Mouse (Mus musculus) ovary, postnatal 36 days (tissue): ENCODE results near the gene Dedd2.

Source experiments
- DNase-seq: peaks from one replicate; pipeline ENCODE4 v3.0.0; 2022; ENCODE audit warnings: low spot score, mixed read lengths

Dedd2 gene

GRCm38 (mm10) chr7:25218705-25219415 lies 1.6 kb downstream of the Dedd2 start:
- DNase-seq = peak; percentile 60

- DNase-seq = no peak
Measured at GRCm38 (mm10) chr7:25217653-25218395, 2.6 kb downstream of the Dedd2 start.

GRCm38 (mm10) chr7:25214172-25214571 lies 6.2 kb downstream of the Dedd2 start:
- DNase-seq = no peak

- DNase-seq = no peak
Measured at GRCm38 (mm10) chr7:25213099-25213498, 7.3 kb downstream of the Dedd2 start.

GRCm38 (mm10) chr7:25210482-25210881 lies 9.9 kb downstream of the Dedd2 start:
- no peak for DNase-seq

- no peak for DNase-seq
Measured at GRCm38 (mm10) chr7:25209161-25209622, 11.2 kb downstream of the Dedd2 start.

GRCm38 (mm10) chr7:25206094-25206830 lies 14.2 kb downstream of the Dedd2 start:
- DNase-seq = no peak

- DNase-seq = no peak
Measured at GRCm38 (mm10) chr7:25205355-25206093, 14.9 kb downstream of the Dedd2 start.

- no peak for DNase-seq
Measured at GRCm38 (mm10) chr7:25203624-25204023, 16.8 kb downstream of the Dedd2 start.

GRCm38 (mm10) chr7:25197384-25198018 lies 22.9 kb downstream of the Dedd2 start:
- DNase-seq = no peak

- DNase-seq = no peak
Measured at GRCm38 (mm10) chr7:25196107-25196506, 24.3 kb downstream of the Dedd2 start.

- DNase-seq = no peak
Measured at GRCm38 (mm10) chr7:25195148-25195547, 25.3 kb downstream of the Dedd2 start.

GRCm38 (mm10) chr7:25192110-25192509 lies 28.3 kb downstream of the Dedd2 start:
- no peak for DNase-seq

- no peak for DNase-seq
Measured at GRCm38 (mm10) chr7:25190806-25191205, 29.6 kb downstream of the Dedd2 start.

GRCm38 (mm10) chr7:25187662-25188650 lies 32.5 kb downstream of the Dedd2 start:
- DNase-seq = peak; percentile 81

- no peak for DNase-seq
Measured at GRCm38 (mm10) chr7:25184091-25184490, 36.3 kb downstream of the Dedd2 start.

GRCm38 (mm10) chr7:25181814-25182213 lies 38.6 kb downstream of the Dedd2 start:
- DNase-seq = no peak

GRCm38 (mm10) chr7:25181331-25181790 lies 39.1 kb downstream of the Dedd2 start:
- DNase-seq = no peak

GRCm38 (mm10) chr7:25180512-25180911 lies 39.9 kb downstream of the Dedd2 start:
- no peak for DNase-seq

GRCm38 (mm10) chr7:25179606-25180161 lies 40.7 kb downstream of the Dedd2 start, which contains the start of gene Pou2f2:
Gene Pou2f2 (minus strand): TSS chr7:25179726.
- DNase-seq = peak; percentile 78
